Mouse (Mus musculus): ENCODE measurements around the gene Smpd2. TPM values are rescaled to one million over a fixed set of nuclear protein-coding genes. Genes with fewer than 3 reads are reported as not detected.

Gene Smpd2
- polyA plus RNA-seq, 1 experiment from 2014 or later, result 46.8 TPM

Other genes starting within 250 kb of the Smpd2 start
- gene Fig4, start 187.1 kb downstream of the Smpd2 start, polyA plus RNA-seq (2014; fragmentation: Nextera tagmentation; extraction: Ambion mirVana), result 37.4 and 43.4 TPM in 2 replicates
- 0.18 and 0.20 TPM in 2 replicates for gene Ak9, start 186.4 kb downstream of the Smpd2 start, polyA plus RNA-seq (2014; fragmentation: Nextera tagmentation; extraction: Ambion mirVana)
- 11.7 and 12.5 TPM in 2 replicates for gene Zbtb24, start 40.0 kb downstream of the Smpd2 start, polyA plus RNA-seq (2014; fragmentation: Nextera tagmentation; extraction: Ambion mirVana)
- gene Mical1, start 14.1 kb downstream of the Smpd2 start, polyA plus RNA-seq (2014; fragmentation: Nextera tagmentation; extraction: Ambion mirVana), result 31.1 and 33.9 TPM in 2 replicates
- gene Ppil6, start 70 bp upstream of the Smpd2 start, polyA plus RNA-seq (2014; fragmentation: Nextera tagmentation; extraction: Ambion mirVana), result 0.75 and 1.4 TPM in 2 replicates
- gene Cd164, start 29.0 kb upstream of the Smpd2 start, polyA plus RNA-seq (2014; fragmentation: Nextera tagmentation; extraction: Ambion mirVana), result 187 and 204 TPM in 2 replicates
- 0.73 and 0.82 TPM in 2 replicates for gene Ccdc162, start 226.3 kb upstream of the Smpd2 start, polyA plus RNA-seq (2014; fragmentation: Nextera tagmentation; extraction: Ambion mirVana)